Mouse (Mus musculus) spleen, postnatal 14 days (tissue): Measurements from ENCODE around the gene Angptl8.
"Not testable (repeated sequence)": the region's sequence is repeated elsewhere in the genome, so short reads cannot be mapped to it uniquely, and the experiment has no call there.

Source experiments
- DNase-seq, 2 experiments: peaks; one replicate each; pipeline ENCODE4 v3.0.0; 2021 to 2022; ENCODE audit warnings: low spot score in 2 of 2

Gene Angptl8

DNA sequence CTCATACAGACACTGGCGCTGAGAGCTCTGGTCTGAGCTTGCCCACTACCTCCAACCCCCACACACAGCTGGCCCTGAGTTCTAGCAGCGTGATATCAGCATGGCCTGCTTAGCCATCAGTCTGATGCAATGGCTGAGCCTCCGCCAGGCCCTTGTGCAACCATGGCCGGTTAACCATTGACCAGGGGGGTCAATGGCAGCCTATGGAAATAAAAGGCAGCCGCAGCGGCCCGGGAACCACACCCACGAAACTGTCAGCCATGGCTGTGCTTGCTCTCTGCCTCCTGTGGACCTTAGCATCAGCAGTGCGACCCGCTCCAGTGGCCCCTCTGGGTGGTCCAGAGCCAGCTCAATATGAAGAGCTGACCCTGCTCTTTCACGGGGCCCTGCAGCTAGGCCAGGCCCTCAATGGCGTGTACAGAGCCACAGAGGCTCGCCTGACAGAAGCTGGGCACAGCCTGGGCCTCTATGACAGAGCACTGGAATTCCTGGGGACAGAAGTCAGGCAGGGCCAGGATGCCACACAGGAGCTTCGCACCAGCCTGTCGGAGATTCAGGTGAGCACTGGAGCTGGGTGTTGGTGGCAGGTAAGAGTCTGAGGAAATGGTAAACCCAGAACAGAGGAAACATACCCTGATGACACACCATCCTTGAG lies at the start of gene Angptl8:
TSS of gene Angptl8 (plus strand) at position 253 of the 655 bp plus-strand sequence.
- DNase-seq: no peak

- not testable (repeated sequence) for DNase-seq
Measured at GRCm38 (mm10) chr9:21786309-21786708, 49.0 kb upstream of the Angptl8 start.

DNA sequence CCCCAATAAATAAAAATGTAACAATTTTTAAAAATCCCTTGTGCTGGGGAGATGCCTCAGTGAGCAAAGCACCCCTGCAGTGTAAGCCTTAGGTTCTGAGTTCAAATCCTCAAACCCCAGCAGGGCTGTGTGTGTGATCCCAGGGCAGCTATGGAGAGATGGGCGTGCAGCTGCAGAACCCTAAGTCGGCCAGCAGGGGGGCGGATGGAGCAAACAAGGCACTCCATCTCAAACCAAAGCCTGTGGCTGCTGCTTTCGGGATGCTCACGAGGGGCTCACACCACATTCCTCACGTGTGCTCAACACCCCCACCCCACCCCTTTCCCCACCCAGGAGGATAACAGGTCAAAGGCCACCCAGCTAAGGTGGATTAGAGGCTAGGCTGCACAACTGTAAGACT lies 48.4 kb upstream of the Angptl8 start:
- peak in 1 of 2 experiments; percentile 35 for DNase-seq

DNA sequence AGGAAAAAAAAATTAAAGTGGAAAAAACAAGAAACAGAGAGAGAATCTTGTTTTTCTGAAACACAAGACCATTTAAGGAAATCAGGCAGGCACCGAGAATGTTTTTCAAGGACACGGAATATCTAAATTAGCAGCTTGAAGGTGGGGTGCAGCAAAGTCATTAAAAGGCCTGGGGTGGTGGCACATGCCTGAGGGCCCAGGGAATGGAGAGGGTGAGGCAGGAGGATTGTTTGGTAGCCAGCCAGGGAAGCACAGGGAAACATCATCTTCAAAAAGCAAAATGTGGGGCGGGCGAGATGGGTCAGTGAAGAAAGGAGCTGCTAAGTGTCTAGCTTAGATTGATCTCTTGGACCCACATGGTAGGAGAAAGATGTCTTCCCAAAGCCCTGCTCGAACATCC lies 47.7 kb upstream of the Angptl8 start:
- no peak for DNase-seq

GRCm38 (mm10) chr9:21788234-21788633 lies 47.1 kb upstream of the Angptl8 start:
- DNase-seq: no peak

GRCm38 (mm10) chr9:21791861-21792260 lies 43.4 kb upstream of the Angptl8 start:
- DNase-seq: no peak

- DNase-seq: no peak
Measured at GRCm38 (mm10) chr9:21792644-21793043, 42.7 kb upstream of the Angptl8 start.

DNA sequence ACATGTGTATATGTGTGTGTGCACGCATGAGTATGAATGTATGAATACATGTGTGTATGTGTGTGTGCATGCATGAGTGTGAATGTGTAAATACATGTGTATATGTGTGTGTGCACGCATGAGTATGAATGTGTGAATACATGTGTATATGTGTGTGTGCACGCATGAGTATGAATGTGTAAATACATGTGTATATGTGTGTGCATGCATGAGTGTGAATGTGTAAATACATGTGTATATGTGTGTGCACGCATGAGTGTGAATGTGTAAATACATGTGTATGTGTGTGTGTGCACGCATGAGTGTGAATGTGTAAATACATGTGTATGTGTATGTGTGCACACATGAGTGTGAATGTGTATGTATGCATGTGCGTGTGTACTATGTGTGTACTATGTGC lies 41.8 kb upstream of the Angptl8 start:
- not testable (repeated sequence) for DNase-seq

DNA sequence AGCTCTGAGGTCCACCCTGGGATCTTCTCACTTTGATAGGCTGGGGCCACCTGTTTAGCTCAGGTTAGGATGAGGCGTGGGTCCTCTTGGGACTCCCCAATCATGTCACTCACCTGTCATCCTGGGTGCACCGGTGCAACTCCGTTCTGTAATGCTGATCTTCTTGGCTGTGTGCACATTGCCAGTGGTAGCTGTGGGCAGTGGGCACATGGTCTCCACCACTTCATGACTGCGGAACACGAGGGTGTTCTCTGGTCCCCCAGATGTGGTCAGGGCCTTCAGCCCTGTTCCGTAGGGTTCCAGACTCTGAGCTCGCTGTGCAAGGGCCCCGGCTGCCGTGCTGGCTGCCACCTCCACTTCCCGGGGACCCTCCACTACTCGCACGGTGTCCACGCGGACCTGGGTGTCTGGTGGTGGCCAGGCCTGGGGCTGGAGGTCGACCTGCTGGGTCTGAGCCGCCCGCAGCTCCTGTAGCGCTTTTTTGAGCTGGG lies 40.9 kb upstream of the Angptl8 start:
- no peak for DNase-seq

- no peak for DNase-seq
Measured at GRCm38 (mm10) chr9:21794925-21795324, 40.4 kb upstream of the Angptl8 start.

DNA sequence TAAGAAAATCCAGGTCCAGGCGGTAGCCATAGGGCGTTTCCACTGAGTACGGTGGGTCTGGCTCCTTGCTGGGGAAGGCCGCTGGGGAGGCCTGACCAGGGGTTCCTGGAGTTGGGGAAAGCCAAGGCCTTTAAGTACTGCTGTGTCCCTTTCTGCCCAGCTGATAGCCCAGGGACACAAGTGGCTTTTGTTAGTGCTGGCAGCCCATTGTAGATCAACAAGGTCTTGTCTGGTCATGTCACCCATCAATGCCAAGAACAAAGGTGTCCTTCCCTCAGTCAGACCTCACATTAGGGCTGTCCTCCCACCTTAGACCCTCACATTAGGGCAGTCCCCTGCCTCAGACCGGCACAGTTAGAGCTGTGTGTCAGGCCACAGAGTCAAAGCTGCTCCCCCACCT lies 39.7 kb upstream of the Angptl8 start:
- DNase-seq: no peak

DNA sequence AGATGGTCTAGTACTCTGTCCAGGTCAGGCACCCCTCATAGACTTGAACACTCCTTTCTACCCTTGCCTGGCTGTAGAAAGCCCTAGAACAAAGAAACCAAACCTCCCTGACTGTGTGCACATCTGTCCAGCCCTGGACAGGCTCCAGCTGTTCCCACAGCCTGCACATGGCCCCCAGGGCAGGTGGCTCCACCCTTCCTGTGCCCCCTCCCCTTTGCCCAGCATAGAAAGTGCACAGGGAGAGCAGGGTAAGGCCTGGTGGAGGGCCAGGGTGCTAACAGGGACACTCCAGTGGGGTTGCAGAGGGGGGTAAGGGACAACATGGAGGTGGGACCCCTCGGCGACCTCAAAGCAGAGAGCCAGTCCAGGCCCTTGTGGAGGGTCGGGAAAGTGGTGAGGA lies 39.1 kb upstream of the Angptl8 start:
- DNase-seq: no peak

- no peak for DNase-seq
Measured at GRCm38 (mm10) chr9:21796919-21797318, 38.4 kb upstream of the Angptl8 start.

- no peak for DNase-seq
Measured at GRCm38 (mm10) chr9:21797921-21798344, 37.4 kb upstream of the Angptl8 start.

DNA sequence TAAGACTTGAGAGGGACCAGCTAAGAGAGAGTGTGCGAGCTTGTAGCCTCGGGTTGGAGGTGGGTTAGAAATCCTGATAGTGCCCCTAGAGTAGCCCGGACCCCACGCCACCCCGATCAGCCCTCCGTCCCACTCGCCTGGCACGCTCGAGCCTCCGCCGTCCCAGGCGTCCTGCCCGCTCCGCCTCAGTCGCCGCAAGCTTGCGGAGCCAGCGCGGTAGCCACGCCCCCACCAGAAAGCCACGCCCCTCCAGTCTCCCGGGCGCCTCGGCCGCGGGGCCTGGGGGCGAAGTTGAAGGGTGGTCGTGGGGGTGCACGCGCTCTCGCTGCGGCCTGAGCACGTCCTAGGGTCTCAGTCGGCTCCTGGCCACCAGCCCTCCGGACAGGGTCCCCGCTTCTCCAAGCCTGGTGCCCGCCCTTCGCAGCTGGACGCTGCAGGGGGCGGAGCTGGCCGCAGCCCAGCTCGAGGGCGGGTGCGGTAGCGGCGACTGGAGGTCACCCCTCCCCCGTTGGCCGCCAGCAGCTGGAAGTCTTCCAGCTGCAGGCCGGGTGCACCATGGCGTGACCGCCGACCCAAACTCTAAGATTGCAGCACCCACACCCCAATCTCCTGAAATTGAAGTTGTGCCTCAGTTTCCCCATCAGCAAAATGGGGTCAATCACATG lies 36.8 kb upstream of the Angptl8 start, which contains the start of gene Kank2:
TSS of gene Kank2 (minus strand) at position 400 of the 665 bp plus-strand sequence.
- DNase-seq: peak; percentile 62 to 71

- no peak for DNase-seq
Measured at GRCm38 (mm10) chr9:21799010-21799350, 36.3 kb upstream of the Angptl8 start.

GRCm38 (mm10) chr9:21801121-21801520 lies 34.2 kb upstream of the Angptl8 start:
- DNase-seq: no peak

DNA sequence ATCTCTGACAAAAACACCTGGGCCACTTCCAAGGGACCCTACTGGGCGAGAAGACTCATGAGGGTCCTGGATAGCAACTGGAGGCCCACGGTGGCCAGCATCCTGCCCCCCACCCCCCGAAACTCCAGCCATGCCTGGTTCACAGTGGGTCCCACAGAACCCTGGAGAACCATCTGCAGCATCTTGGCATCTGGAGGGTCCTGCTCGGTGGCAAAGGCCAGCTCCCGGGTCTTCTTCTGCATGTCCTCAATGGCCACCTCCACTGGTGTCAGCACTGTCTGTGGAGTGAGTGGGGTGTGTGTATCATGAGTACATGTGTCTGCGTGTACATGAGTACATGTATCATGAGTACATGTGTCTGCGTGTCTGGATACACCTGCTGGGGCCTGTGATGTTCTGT lies 33.7 kb upstream of the Angptl8 start:
- no peak for DNase-seq

GRCm38 (mm10) chr9:21803986-21804644 lies 31.2 kb upstream of the Angptl8 start:
- peak; percentile 44 to 71 for DNase-seq

- DNase-seq: no peak
Measured at GRCm38 (mm10) chr9:21806363-21806762, 28.9 kb upstream of the Angptl8 start.

DNA sequence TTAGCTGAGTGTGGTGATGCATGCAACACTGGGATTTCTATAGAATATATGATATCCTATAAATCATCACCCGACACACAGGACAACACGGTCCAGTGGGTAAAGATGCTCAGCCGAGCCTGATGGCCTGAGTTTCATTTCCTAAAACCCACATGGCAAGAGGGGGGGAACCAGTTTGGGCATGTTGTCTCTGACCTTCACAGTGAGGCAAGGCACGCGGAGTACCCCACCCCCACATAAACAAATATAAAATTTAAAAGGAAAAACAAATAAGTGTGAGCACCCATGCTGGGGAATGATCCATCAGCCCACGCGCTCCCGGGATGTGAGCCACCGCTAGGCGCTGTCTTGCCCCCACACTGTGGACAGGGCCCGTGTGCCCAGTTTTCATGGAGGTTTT lies 28.3 kb upstream of the Angptl8 start:
- no peak for DNase-seq

- DNase-seq: no peak
Measured at GRCm38 (mm10) chr9:21808561-21808960, 26.7 kb upstream of the Angptl8 start.

GRCm38 (mm10) chr9:21811170-21811569 lies 24.1 kb upstream of the Angptl8 start:
- no peak for DNase-seq
